Mouse (Mus musculus) kidney, embryonic 14.5 days (tissue): ENCODE measurements at regions not wholly inside any gene's neighbourhood (a gene's known extent, or its start where the extent isn't known, plus 50 kb on each side); places are given as distances from the start of the nearest gene placed in this dataset.
"Not testable (repeated sequence)": the region's sequence is repeated elsewhere in the genome, so short reads cannot be mapped to it uniquely, and the experiment has no call there.

Experiments
- ATAC-seq: fragments of 200-750 bp; cut with Nextera tagmentation; 2 replicates; pipeline ENCODE4 v1.8.0; 2017; ENCODE audit warnings: moderate number of reproducible peaks, mild to moderate bottlenecking, moderate TSS enrichment, moderate library complexity; ENCODE audit not compliant: low FRiP score, low TSS enrichment
- H3K27ac ChIP-seq: fragments of 300-500 bp; sonication (generic); 2 replicates; pipeline ENCODE4 v1.5.1; 2014; ENCODE audit warnings: low read depth, mild to moderate bottlenecking, low read length, moderate library complexity, mixed read lengths
- H3K27me3 ChIP-seq: fragments of 300-500 bp; sonication (generic); 2 replicates; pipeline ENCODE4 v1.6.1; 2014; ENCODE audit warnings: mild to moderate bottlenecking, low read length; ENCODE audit not compliant: control insufficient read depth, insufficient read depth
- H3K36me3 ChIP-seq: fragments of 300-500 bp; sonication (generic); 2 replicates; pipeline ENCODE4 v1.6.1; 2014; ENCODE audit warnings: low read length, mixed read lengths; ENCODE audit not compliant: control insufficient read depth, insufficient read depth
- H3K4me1 ChIP-seq: fragments of 300-500 bp; sonication (generic); 2 replicates; pipeline ENCODE4 v1.6.1; 2014; ENCODE audit warnings: low read length, mixed read lengths; ENCODE audit not compliant: control insufficient read depth, insufficient read depth
- H3K4me2 ChIP-seq: fragments of 300-500 bp; sonication (generic); replicated peaks from 2 replicates; pipeline ENCODE4 v1.6.1; 2014; ENCODE audit warnings: low read depth, mild to moderate bottlenecking, low read length
- H3K4me3 ChIP-seq: fragments of 300-500 bp; sonication (generic); 2 replicates; pipeline ENCODE4 v1.5.1; 2014; ENCODE audit warnings: mild to moderate bottlenecking, low read length
- H3K9ac ChIP-seq: fragments of 300-500 bp; sonication (generic); 2 replicates; pipeline ENCODE4 v1.6.1; 2014; ENCODE audit warnings: low read depth, mild to moderate bottlenecking, low read length, moderate library complexity
- H3K9me3 ChIP-seq: fragments of 300-500 bp; sonication (generic); 2 replicates; pipeline ENCODE4 v1.6.1; 2016; ENCODE audit warnings: low read length; ENCODE audit not compliant: control insufficient read depth
- WGBS: fragments of 180-500 bp; shearing (Covaris S2); extraction: QIAGEN DNeasy Blood & Tissue Kit; methylation state at CpG from one replicate; pipeline ENCODE4 v1.1.7; 2014; 5-methylcytosine and 5-hydroxymethylcytosine counted together

DNA sequence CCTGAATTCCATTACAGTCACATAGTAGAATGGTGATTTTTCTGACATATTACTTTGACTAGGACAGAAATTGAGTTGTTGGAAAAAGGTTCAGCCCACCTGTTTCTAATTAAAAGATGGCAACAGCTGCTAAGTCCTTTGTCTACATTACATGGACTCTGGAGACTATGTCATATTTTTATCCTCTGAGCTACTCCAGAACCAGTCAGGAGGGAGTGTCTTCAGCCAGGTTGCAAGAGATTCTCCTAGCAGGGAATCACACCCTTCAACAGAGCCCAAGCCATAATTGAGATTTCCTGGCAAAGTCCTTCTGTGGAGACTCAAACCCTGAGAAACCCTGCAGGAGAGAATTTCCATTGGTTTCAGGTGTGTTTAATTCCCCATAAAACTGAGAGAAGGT lies 123.2 kb upstream of the Gm21293 start:
- no peak overlapping the region for H3K9ac ChIP-seq
- no peaks in the 10 kb centered on the region for H3K4me1 ChIP-seq
- H3K27ac ChIP-seq = no peak overlapping the region
- ATAC-seq = no peak
- H3K4me2 ChIP-seq = no peak overlapping the region
- no peaks in the 10 kb centered on the region for H3K27me3 ChIP-seq
- H3K36me3 ChIP-seq = no peaks in the 10 kb centered on the region
- no peaks in the 10 kb centered on the region for H3K9me3 ChIP-seq
- H3K4me3 ChIP-seq = no peak overlapping the region

GRCm38 (mm10) chr10:104021593-104021992 lies 121.2 kb upstream of the Gm21293 start:
- Histone ChIP-seq H3K4me1 (no peaks in the 10 kb centered on the region), H3K4me2 (no peak overlapping the region), H3K9ac (no peak overlapping the region), H3K27ac (no peak overlapping the region), H3K27me3 (no peaks in the 10 kb centered on the region), H3K9me3 (no peaks in the 10 kb centered on the region), H3K36me3 (no peaks in the 10 kb centered on the region), H3K4me3 (no peak overlapping the region)
- peak; percentile 75; the same call in 1 of the 2 replicates for ATAC-seq

- no peak for ATAC-seq
- Histone ChIP-seq H3K4me3 (no peak overlapping the region), H3K27ac (no peak overlapping the region), H3K4me2 (no peak overlapping the region), H3K4me1 (no peaks in the 10 kb centered on the region), H3K9ac (no peak overlapping the region), H3K36me3 (no peaks in the 10 kb centered on the region), H3K9me3 (no peaks in the 10 kb centered on the region), H3K27me3 (no peaks in the 10 kb centered on the region)
- WGBS = 60% methylated on average over 1 of the region's 1 CpGs
These were observed 114.6 kb upstream of the Gm21293 start for GRCm38 (mm10) chr10:104028162-104028561.

DNA sequence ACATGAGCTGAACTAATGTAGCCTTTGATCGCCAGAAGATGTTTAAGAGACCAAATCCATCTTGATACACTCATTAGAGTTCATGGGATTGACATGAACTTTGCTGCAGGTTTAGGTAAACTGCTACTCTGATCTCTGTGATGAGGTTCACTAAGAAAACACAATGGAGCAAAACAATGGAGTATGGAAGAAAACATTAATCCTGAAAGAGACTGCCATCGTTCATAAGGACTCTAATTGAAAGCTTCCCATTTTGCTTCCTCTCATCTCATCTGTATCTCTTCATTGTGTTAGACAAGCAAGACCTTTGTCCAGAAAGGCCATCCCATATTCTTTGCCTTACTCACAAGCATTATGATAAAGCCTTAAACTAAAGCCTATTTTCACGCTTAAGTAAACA lies 110.0 kb upstream of the Gm21293 start:
- Histone ChIP-seq H3K4me2 (no peak overlapping the region), H3K4me1 (no peaks in the 10 kb centered on the region), H3K9me3 (no peaks in the 10 kb centered on the region), H3K27me3 (no peaks in the 10 kb centered on the region), H3K36me3 (no peaks in the 10 kb centered on the region), H3K9ac (no peak overlapping the region), H3K4me3 (no peak overlapping the region), H3K27ac (no peak overlapping the region)
- WGBS = 76% methylated on average over 3 of the region's 3 CpGs
- no peak for ATAC-seq

GRCm38 (mm10) chr10:104041729-104042386 lies 100.9 kb upstream of the Gm21293 start:
- not testable (repeated sequence) for H3K4me1 ChIP-seq, H3K9ac ChIP-seq, H3K4me3 ChIP-seq, ATAC-seq, H3K27me3 ChIP-seq, H3K27ac ChIP-seq, H3K4me2 ChIP-seq, H3K36me3 ChIP-seq, H3K9me3 ChIP-seq
- WGBS = 74% methylated on average over 2 of the region's 2 CpGs

DNA sequence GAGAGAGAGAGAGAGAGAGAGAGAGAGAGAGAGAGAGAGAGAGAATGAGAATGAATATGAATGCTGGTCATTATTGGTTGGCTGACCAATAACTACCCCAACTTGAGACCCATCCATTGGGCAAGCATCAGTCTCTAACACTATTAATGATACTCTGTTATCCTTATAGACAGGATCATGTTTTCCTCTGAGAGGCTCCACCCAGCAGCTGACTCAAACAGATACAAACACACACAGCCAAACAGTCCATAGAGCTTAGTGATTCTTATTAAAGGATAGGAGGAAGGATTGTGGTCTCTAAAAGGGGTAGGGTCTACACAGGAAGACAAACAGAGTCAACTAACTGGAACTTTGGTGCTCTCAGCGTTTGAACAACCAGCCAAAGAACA lies 100.4 kb upstream of the Gm21293 start:
- H3K4me1 ChIP-seq = no peaks in the 10 kb centered on the region
- no peak for ATAC-seq
- H3K9me3 ChIP-seq = no peaks in the 10 kb centered on the region
- H3K4me3 ChIP-seq = no peak overlapping the region
- H3K4me2 ChIP-seq = no peak overlapping the region
- H3K9ac ChIP-seq = no peak overlapping the region
- H3K36me3 ChIP-seq = no peaks in the 10 kb centered on the region
- H3K27ac ChIP-seq = no peak overlapping the region
- WGBS = 96% methylated on average over 1 of the region's 1 CpGs
- no peaks in the 10 kb centered on the region for H3K27me3 ChIP-seq

DNA sequence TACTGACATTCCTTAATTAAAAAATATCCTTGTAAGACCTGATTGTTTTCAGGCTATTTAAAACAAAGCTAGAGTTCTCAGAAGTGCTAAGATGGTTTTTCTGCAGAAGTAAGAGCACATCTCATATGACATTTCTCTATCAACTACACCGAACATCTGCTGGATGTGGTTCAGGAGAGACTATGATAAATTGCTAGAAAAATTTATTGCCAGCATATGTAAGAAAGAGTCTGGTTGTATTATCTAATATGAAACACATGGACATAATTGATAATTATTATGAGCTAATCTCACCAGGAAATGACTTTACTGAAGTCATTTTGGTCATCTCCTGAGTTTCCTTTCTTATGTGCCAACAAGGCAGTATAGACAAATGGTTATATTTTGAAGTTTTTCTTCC lies 99.2 kb upstream of the Gm21293 start:
- no peaks in the 10 kb centered on the region for H3K4me1 ChIP-seq
- H3K36me3 ChIP-seq = no peaks in the 10 kb centered on the region
- no peak overlapping the region for H3K9ac ChIP-seq
- ATAC-seq = no peak
- WGBS = 59% methylated on average over 1 of the region's 1 CpGs
- no peaks in the 10 kb centered on the region for H3K9me3 ChIP-seq
- H3K4me2 ChIP-seq = no peak overlapping the region
- H3K27ac ChIP-seq = no peak overlapping the region
- H3K27me3 ChIP-seq = no peaks in the 10 kb centered on the region
- no peak overlapping the region for H3K4me3 ChIP-seq
